Mouse (Mus musculus): Measurements from ENCODE around the gene Rorb.

The Rorb gene

GRCm38 (mm10) chr19:19110793-19111427 is at the start of gene Rorb:
Rorb (minus strand) TSS chr19:19111196.
- peak; percentile 82 for DNase-seq

- no peak for DNase-seq
Measured at GRCm38 (mm10) chr19:19148847-19149246, 37.9 kb upstream of the Rorb start.

- DNase-seq = no peak
Measured at GRCm38 (mm10) chr19:19144447-19144846, 33.5 kb upstream of the Rorb start.

- DNase-seq = no peak
Measured at GRCm38 (mm10) chr19:19136856-19137255, 25.9 kb upstream of the Rorb start.

GRCm38 (mm10) chr19:19135838-19136237 is 24.8 kb upstream of the Rorb start:
- DNase-seq = no peak

- DNase-seq = no peak
Measured at GRCm38 (mm10) chr19:19122324-19122723, 11.3 kb upstream of the Rorb start.

GRCm38 (mm10) chr19:19112180-19112579 is 1.2 kb upstream of the Rorb start:
- no peak for DNase-seq

GRCm38 (mm10) chr19:19111428-19112170 is 603 bp upstream of the Rorb start:
- peak; percentile 9 for DNase-seq

GRCm38 (mm10) chr19:19110011-19110768 is 806 bp downstream of the Rorb start:
- peak; percentile 52 for DNase-seq

GRCm38 (mm10) chr19:19108596-19109381 is 2.2 kb downstream of the Rorb start:
- DNase-seq = peak; percentile 14

GRCm38 (mm10) chr19:19104581-19104980 is 6.4 kb downstream of the Rorb start:
- DNase-seq = no peak

- no peak for DNase-seq
Measured at GRCm38 (mm10) chr19:19097149-19097548, 13.8 kb downstream of the Rorb start.

- DNase-seq = no peak
Measured at GRCm38 (mm10) chr19:19089427-19089826, 21.6 kb downstream of the Rorb start.

GRCm38 (mm10) chr19:19077880-19078279 is 33.1 kb downstream of the Rorb start:
- no peak for DNase-seq

- DNase-seq = no peak
Measured at GRCm38 (mm10) chr19:19074756-19075155, 36.2 kb downstream of the Rorb start.

- DNase-seq = no peak
Measured at GRCm38 (mm10) chr19:19058710-19059398, 52.1 kb downstream of the Rorb start.

GRCm38 (mm10) chr19:19058201-19058600 is 52.8 kb downstream of the Rorb start:
- no peak for DNase-seq

GRCm38 (mm10) chr19:19043138-19043537 is 67.9 kb downstream of the Rorb start:
- no peak for DNase-seq

GRCm38 (mm10) chr19:19040800-19041199 is 70.2 kb downstream of the Rorb start:
- no peak for DNase-seq

- DNase-seq = no peak
Measured at GRCm38 (mm10) chr19:19034482-19035315, 76.3 kb downstream of the Rorb start.

- DNase-seq = no peak
Measured at GRCm38 (mm10) chr19:19033974-19034373, 77.0 kb downstream of the Rorb start.

Data from right cerebral cortex, postnatal 4 days (tissue).